Mouse (Mus musculus): ENCODE measurements at regions not wholly inside any gene's neighbourhood (a gene's known extent, or its start where the extent isn't known, plus 50 kb on each side); places are given as distances from the start of the nearest gene placed in this dataset.

DNA sequence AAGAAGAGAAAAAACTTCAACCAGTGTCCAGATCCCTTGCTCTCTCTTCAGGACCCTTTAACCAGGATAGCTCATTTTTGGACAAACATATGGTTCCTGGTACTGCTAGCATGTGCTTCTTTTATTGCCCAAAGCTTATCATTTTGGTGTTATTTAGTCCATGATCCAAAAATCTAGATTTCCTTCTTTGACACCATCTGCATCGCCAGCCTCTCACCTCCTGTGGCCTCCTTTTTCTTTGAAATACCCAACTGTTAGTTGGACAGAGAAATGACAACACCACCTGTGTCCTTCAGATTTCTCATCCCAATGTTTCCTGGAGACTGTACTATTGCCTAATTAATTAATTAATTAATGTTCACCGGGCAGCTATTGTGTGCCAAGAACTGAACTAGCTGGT lies 188.0 kb upstream of the Plppr1 start:
- DNase-seq (ENCODE audit: low spot score in 2 of 2) = no peak

DNA sequence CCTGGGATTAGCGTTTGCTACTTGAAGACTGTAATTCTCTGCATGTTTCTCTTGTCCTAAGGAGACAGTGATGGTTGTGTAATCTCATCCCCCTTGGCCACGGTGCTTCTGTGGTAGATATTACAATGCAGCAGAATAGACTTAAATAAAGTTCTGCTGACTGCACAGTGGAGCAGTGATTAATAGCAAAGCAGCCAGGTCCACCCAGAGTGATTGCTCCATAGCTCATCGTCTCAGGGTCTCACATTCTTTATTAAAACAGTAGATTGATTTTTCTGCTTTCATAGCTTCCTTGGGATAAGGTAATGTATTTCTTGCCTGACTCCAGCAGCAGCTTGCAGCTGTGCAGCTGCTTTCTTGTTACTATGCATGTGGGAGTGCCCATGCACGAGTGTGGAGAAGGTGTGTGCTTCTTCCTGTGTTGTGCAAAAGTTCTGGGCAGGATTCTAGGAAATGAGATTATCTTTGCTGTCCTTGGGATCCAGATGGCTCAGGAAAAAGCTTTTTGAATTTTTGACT lies 169.9 kb upstream of the Plppr1 start:
- no peak for DNase-seq (ENCODE audit: low spot score in 2 of 2)

DNA sequence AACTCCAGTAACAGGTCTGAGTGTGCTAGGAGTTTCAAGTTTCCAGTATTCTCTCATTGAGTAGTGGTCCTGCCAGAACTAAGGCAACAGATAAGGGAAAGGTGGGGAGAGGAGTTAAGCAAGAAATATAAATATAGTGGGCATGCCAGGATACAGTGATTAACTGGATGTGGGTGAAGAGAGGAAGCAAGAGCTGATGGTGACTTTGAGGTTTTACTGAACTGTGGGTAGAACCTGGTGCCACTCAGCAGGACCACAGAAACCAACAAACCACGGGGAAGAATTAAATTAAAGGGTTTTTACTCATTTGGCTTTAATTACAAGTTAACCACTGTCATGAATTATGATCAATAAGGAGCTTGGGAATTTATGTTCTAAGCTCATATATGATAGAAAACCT lies 154.5 kb upstream of the Plppr1 start:
- DNase-seq (ENCODE audit: low spot score in 2 of 2) = no peak

DNA sequence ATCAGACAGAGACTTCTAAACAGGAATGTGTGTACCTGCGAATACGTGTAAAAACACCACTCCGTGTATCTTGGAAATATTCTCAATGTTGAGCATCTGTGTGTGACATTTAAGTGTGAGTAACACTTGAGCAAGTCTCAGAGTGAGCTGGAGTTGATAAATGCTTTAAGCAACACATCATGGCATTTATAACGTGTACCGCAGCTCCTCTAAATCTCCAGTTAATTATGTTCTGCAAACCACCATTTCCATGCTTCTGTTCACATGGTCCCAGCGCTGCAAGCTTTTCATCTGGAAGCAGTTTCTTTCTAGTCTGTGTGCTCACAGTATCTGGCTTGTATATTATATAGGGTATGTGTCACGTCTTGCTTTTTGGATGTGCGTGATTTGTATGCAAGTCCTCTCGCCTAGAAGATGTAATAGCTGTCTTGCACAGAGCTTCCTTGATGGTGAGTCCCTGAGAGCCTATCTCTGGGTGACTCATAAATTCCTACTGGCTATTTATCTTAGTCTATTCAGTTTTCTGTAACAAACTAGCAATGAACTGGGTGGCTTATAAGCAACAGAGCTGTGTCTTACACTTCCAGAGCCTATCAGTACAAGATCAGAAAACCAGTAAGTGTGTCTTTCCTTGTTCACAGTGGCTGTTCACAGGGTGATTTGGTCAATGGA lies 153.7 kb upstream of the Plppr1 start:
- no peak for DNase-seq (ENCODE audit: low spot score in 2 of 2)

DNA sequence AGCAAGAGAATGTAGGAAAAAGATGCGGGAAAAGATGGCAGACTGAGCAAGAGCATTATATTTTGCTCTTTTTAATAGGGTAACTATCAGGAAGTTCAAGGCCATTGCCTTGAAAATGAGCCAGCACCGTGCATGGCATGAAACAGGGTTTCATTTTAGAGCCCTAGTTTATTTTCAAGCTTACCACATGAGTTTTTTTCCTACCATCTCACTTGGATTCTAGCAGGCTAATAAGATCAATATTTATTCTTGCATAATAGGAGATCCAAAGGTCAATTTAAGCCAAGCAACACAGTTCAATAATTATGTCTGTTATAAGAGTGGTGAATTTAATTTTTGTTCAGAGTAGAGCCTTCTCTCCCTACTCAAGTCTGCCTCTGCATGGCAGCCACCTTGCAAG lies 149.9 kb upstream of the Plppr1 start:
- DNase-seq (ENCODE audit: low spot score in 2 of 2) = no peak

DNA sequence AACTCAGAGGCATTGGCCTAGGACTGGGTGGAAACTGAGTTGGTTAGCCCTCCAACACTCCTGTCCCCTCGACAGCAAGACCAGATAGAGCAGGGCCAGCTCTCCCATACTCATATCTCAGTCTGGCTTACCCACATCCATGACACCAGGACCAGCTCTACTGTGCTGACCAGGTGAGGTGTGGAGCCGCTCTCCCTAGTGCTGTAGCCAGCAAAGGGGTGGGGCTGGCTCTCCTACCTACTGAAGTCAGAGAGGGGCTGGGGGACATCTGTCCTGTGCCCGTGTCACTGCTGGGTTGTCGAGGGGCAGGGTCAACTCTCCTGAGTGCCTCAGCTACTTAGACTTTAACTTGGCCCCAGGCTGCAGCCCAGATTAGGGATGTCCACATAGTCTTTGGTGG lies 145.8 kb upstream of the Plppr1 start:
- no peak for DNase-seq (ENCODE audit: low spot score in 2 of 2)

DNA sequence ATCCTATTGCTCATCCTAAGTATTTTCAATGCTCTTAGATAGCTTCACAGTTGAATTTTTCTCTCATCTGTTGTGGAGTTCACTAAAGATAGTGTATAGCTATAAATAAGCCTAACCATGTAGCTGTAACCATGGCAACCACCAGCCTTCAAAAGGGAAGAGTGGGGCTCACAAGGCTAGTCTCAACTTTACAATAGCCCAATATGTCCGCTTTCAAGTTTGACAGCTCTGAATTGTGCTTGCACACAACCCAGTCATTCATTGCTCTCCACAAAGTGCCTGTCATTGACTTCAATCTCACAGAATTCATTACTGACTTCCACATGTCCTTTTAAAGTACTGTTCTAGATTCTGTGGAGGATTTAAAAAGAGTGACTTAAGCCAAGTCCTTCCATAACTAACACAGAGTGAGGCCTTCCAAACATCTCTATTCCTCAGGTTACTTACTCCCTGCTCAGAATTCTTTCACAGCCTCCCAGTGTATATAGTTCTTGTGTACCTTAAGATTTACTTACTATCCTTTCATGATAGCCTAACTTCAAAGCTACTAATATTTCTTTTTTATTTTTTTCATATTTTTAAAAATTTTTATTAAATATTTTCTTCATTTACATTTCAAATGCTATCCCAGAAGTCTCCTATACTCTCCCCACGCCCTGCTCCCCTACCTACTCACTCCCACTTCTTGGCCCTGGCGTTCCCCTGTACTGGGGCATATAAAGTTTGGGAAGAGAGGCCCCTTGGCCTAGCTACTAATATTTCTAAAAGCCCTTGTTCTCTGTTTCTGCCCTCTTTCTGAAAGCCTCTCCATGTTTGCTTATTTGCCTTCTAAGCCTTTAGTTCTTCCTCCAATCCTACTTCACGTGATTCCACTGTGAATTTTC lies 134.3 kb upstream of the Plppr1 start:
- no peak for DNase-seq (ENCODE audit: low spot score in 2 of 2)

DNA sequence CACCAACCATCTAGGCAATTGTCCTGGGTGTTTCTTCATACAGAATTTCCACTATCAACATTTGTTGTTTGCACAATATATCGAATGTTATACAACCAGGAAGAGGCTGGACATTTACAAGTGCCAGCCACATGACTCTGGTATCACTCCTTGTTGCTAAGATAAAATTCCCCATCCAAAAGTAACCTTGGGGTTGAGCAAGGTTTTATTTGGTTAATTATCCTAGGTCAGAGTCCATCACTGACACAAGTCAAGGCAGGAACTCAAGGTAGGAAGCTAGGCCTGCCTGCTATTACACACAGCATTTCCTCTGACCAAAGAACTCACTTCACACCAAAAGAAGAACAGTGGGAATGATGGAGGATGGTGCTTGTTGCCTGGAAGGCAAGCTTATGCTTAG lies 120.7 kb upstream of the Plppr1 start:
- no peak for DNase-seq (ENCODE audit: low spot score in 2 of 2)

DNA sequence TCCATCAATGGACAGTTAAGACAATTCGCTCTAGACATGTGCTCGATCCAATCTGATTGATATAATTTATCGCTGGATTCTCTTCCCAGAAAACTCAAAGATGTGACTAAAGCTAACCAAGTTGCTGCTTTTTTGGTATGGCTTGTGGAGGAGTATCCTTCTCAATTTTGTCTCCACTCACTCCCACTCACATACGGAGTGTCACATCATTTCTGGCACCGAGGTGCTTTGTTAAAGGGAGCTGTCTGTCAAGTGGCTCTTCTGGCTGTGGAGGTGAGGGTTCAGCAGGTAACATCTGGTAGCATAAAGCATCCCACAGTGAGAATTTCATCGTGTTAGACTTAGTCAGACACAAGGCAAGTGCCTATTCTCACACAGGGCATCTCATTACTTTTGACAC lies 120.2 kb upstream of the Plppr1 start:
- DNase-seq (ENCODE audit: low spot score in 2 of 2) = no peak

DNA sequence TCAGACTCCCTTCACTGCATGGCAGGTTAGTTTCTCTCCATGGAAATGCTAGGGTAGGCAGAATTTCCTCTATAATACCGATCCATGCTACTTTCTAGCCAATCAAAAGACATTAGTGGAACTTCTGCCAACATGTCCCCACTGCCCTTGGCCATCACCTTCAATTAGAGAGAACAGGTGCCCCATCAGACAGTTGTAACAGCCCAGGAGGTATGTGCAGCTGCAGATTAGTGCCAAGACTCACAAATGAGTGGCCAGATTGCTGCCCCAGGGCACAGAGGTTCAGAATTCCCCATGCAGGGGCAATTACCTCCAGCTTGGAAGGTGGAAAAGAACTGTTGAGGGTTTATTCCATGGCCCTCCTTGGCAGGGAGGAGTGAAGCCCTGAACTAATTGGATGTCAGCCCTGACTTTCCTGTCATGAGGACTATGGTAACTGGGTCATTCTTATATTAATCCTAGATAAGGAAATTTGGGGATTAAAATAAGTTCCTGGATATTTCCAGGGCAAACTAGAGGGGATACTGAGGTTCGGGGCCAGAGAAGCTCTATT lies 113.7 kb upstream of the Plppr1 start:
- DNase-seq (ENCODE audit: low spot score in 2 of 2) = no peak

DNA sequence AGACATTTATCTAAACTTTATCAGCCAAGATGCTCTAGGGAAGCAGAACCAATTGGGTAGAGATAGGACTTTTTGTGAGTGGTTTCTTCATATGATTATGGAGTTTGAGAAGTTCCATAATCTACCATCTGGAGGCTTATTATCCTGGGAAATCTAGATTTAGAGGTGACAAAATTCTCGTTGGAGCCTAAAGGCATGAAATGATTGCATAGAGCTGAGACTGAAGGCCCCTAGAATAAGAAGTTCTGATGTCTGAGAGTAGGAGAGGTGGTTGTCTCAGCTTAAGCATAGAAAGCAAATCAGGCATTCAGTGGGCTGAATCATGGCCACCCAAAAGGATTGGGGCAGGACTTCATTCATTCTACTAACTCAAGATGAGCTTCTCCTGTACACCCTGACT lies 106.1 kb upstream of the Plppr1 start:
- no peak for DNase-seq (ENCODE audit: low spot score in 2 of 2)

DNA sequence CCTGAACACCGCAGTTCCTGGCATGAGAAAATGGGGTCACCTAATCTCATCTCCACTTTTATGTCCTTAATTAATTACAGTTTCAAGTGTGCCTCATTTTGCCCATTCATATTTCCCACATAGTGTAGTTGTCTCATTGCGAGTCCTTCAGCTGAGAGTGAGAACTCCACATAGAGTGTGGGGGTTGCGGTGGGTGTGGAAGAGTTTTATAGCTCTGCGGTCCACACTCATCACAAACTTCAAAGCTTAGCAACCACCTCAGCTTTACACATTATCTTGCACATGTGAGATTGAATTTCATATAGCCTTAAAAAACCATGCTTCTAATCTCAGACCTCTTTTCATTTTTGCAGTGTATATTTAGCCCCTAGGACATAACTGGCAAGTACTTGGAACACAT lies 83.3 kb upstream of the Plppr1 start:
- no peak for DNase-seq (ENCODE audit: low spot score in 2 of 2)

DNA sequence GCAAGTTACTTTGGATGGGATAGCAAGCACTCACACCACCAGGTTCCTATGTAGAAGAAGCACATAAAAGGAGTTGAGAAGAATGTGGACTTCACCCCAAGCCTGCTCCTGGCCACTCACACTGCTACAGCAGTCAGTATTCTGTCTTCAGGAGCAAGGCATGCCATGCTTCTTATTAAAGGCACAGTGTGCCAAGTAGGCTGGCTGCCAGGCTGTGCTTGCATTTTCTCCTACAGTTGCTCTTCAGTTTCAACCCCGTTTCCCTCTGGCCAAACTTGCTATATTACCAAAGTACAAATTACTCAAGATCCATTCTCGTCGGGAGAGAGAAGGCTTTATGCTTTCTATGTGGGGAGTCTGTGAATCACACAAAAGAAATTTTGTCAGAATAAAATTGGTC lies 67.1 kb upstream of the Plppr1 start:
- DNase-seq (ENCODE audit: low spot score in 2 of 2) = no peak
